1 mouse cellular context compared by ENCODE assay signal in genomic region chr8:71922567-71923401, GRCm38 (mm10).
TF ChIP-seq lines count a peak whose summit lies in the region.

No protein-coding gene starts in this region.

TF ChIP-seq in myocyte, 11 proteins besides CTCF, POLR2A, EP300 and RAD21 (continued from another document):
- no peak for TF ChIP-seq REST (IDR thresholded peaks at IDR 0.05; ENCODE audit: insufficient read depth, insufficient read length)
- TF ChIP-seq TCF3 (IDR thresholded peaks at IDR 0.05; ENCODE audit: insufficient read length, low read depth), result no peak
- TF ChIP-seq POLR2AphosphoS2 (IDR thresholded peaks at IDR 0.05; ENCODE audit: insufficient read length, low read depth), result peak; percentile 76
- no peak for TF ChIP-seq MAX (IDR thresholded peaks at IDR 0.05; ENCODE audit: low read depth)
- TF ChIP-seq MYOG (IDR thresholded peaks at IDR 0.05; ENCODE audit: control insufficient read depth in 1 of 3, insufficient read depth in 1 of 3, insufficient read length in 2 of 3, low read depth in 2 of 3), result no peak
- TF ChIP-seq CEBPB (IDR thresholded peaks at IDR 0.05; ENCODE audit: insufficient read depth, poor library complexity, severe bottlenecking), result no peak
